Mouse (Mus musculus) lung, postnatal 0 days (tissue): ENCODE results near the gene Fbf1.

Experiments
- CTCF ChIP-seq: IDR thresholded peaks from 2 replicates; pipeline ENCODE4 v1.5.1; 2016; ENCODE audit warnings: antibody characterized with exemption, mild to moderate bottlenecking
- EP300 ChIP-seq: IDR thresholded peaks from 2 replicates; pipeline ENCODE4 v1.6.1; 2016; ENCODE audit warnings: antibody characterized with exemption, mild to moderate bottlenecking, control low read depth

DNA sequence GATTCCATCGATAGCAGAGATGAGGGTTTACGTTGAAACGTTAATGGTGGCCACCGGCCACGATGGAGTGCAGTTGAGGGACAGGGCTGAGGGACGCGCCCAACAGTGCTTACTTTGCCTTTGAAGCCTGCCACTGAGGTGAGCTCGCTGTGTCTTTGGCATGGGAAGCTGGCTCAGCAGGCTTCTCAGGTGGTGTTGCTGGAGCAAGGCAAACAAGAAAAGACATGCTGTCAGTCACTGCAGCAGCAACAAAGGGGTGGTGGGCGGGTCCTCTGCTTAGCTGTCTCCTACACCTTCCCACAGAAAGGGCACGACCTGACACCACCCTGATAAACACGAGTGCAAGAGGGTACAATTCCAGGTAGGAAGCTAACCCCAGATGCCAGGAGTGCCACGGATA is 6.7 kb downstream of the Fbf1 start:
- TF ChIP-seq CTCF (no peak), EP300 (no peak)
